Mouse (Mus musculus): ENCODE data around the gene Grin2b. TPM values are rescaled to one million over a fixed set of nuclear protein-coding genes. Genes with fewer than 3 reads are reported as not detected.
A peak's percentile ranks its signal among the peaks of the same experiment; 100 is the strongest.

The Grin2b gene
- polyA plus RNA-seq (2015; fragmentation: Nextera tagmentation; extraction: Ambion mirVana) = 0.05 and 0.72 TPM in 2 replicates

DNA sequence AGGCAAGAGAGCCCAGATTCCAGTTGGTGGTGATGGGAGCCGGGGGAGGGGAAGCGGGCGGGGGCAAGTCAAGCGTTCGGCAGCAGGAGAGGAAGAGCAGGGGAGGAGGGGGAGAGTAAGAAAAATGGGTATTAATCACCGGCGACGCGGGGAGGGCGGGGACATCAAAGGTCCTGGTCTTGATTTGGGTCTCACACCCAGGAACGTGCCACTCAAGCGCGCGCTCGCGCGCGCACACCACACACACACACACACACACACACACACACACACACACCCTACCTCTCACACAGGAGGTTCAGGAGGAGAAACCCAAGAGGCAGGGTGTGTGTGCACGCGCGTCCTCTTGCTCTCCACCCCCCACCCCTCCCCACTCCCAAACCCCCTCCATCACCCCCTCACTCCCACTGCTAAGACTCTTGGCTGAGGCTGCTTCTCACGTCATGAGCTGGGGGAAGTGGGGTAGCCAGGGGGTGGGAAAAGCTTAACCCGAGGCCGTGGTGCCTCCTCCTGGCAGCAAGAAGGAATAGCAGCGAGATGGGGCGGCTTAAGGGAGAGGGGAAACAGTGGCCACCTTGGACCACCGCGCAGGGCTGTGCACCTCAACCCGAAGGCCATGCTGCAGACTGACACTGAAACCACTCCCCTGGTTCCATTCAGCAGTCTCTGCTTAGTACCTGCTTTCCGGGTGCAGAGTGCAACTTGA is at the start of gene Grin2b:
Grin2b (minus strand) TSS at position 321 of the 706 bp plus-strand sequence.
- Histone ChIP-seq H3K9me3 (replicated peaks; ENCODE audit: low read length) (no peaks in the 10 kb centered on the region), H3K4me1 (replicated peaks; ENCODE audit: insufficient read depth, low read length) (0 out of 2 replicates have a peak, but pooled peaks cover 5% of the 10 kb centered on the region), H3K9ac (ENCODE audit: low read depth, low read length) (no peak within 1 kb of the TSS), H3K27ac (no peak within 1 kb of the TSS), H3K36me3 (ENCODE audit: insufficient read depth, low read length) (no peaks in the 10 kb centered on the region), H3K4me2 (ENCODE audit: low read length) (peak within 1 kb of the TSS; percentile 78), H3K27me3 (ENCODE audit: insufficient read depth, low read length) (peaks cover 19% of the 10 kb centered on the region; the same call in 1 of the 2 replicates), H3K4me3 (replicated peaks; ENCODE audit: low read depth, low read length) (peak within 1 kb of the TSS; percentile 35)
- ATAC-seq (replicated peaks; ENCODE audit: low FRiP score, low read depth) (peak; percentile 52), DNase-seq (ENCODE audit: low spot score) (peak; percentile 38)
- TF ChIP-seq CTCF (IDR thresholded peaks at IDR 0.05; ENCODE audit: low read depth) = peak; percentile 51
- 3% methylated on average over 27 of the region's 30 CpGs for WGBS

DNA sequence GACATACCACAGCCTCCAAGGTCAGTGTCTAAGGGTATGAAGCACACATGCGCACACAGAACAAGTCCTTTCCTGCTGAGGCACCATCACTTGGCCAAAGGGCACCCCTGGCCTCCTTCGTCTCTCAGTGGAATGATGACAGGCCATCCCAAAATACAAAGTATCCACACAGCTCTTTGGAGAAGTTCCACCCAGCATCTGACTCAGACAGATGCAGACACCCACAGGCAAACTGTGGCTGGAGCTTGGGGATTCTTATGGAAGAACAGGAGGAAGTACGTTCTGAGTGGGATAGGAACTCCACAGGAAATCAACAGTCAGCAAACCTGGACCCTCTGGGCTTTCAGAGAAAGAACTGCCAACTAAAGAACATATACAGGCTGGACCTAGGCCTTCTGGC is 48.6 kb upstream of the Grin2b start:
- TF ChIP-seq CTCF (IDR thresholded peaks at IDR 0.05; ENCODE audit: low read depth) = no peak
- H3K9me3 ChIP-seq (replicated peaks; ENCODE audit: low read length) = no peaks in the 10 kb centered on the region
- no peak overlapping the region for H3K9ac ChIP-seq (ENCODE audit: low read depth, low read length)
- no peak overlapping the region for H3K4me2 ChIP-seq (ENCODE audit: low read length)
- no peak for ATAC-seq (replicated peaks; ENCODE audit: low FRiP score, low read depth)
- H3K4me3 ChIP-seq (replicated peaks; ENCODE audit: low read depth, low read length) = no peak overlapping the region
- no peaks in the 10 kb centered on the region for H3K4me1 ChIP-seq (replicated peaks; ENCODE audit: insufficient read depth, low read length)
- no peaks in the 10 kb centered on the region for H3K36me3 ChIP-seq (ENCODE audit: insufficient read depth, low read length)
- no peaks in the 10 kb centered on the region for H3K27me3 ChIP-seq (ENCODE audit: insufficient read depth, low read length)
- no peak for DNase-seq (ENCODE audit: low spot score)
- WGBS = 91% methylated on average over 3 of the region's 3 CpGs
- H3K27ac ChIP-seq = no peak overlapping the region

DNA sequence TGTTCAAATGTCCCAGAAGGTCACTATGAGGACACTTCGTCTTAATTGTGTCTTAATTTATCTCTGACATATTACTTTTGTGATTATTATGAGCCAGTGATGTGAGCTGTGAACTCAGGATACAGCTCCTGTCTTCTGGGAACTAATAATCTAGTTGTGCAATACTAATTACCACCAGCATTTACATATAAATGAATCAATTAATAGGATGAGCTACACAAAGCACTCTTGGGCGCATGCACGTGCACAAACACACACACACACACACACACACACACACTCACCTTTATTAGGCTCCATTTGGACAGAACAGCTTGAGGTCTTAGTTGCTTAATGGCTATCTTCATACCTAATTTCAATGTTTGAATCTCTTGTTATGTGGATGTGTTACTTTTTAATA is 37.1 kb upstream of the Grin2b start:
- Histone ChIP-seq H3K4me1 (replicated peaks; ENCODE audit: insufficient read depth, low read length) (no peaks in the 10 kb centered on the region), H3K4me2 (ENCODE audit: low read length) (no peak overlapping the region), H3K27ac (no peak overlapping the region), H3K4me3 (replicated peaks; ENCODE audit: low read depth, low read length) (no peak overlapping the region), H3K9ac (ENCODE audit: low read depth, low read length) (no peak overlapping the region), H3K36me3 (ENCODE audit: insufficient read depth, low read length) (no peaks in the 10 kb centered on the region), H3K9me3 (replicated peaks; ENCODE audit: low read length) (no peaks in the 10 kb centered on the region), H3K27me3 (ENCODE audit: insufficient read depth, low read length) (no peaks in the 10 kb centered on the region)
- 91% methylated on average over 3 of the region's 3 CpGs for WGBS
- ATAC-seq (replicated peaks; ENCODE audit: low FRiP score, low read depth) (no peak), DNase-seq (ENCODE audit: low spot score) (no peak)
- TF ChIP-seq CTCF (IDR thresholded peaks at IDR 0.05; ENCODE audit: low read depth) = no peak

DNA sequence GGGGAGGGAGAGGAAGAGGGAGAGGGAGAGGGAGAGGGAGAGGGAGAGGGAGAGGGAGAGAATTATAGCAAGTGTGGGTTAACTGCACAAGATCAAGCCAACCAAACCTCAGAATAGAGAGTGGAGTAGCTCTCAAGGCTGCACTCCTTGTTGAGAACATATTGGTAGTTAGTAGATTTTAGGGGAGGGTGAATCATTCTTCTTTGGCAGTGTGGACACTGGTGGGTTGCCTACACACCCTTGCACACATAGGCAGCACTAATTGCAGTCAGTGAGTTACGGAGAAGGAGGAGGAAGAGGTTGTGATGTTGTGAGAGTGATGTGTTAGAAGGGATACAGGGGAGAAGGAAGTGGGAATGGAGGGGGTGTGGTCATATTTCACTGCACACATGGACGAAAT is 26.5 kb upstream of the Grin2b start:
- H3K27ac ChIP-seq = no peak overlapping the region
- no peaks in the 10 kb centered on the region for H3K27me3 ChIP-seq (ENCODE audit: insufficient read depth, low read length)
- no peak overlapping the region for H3K4me3 ChIP-seq (replicated peaks; ENCODE audit: low read depth, low read length)
- DNase-seq (ENCODE audit: low spot score) (no peak), ATAC-seq (replicated peaks; ENCODE audit: low FRiP score, low read depth) (no peak)
- H3K36me3 ChIP-seq (ENCODE audit: insufficient read depth, low read length) = no peaks in the 10 kb centered on the region
- no peak for TF ChIP-seq CTCF (IDR thresholded peaks at IDR 0.05; ENCODE audit: low read depth)
- H3K4me2 ChIP-seq (ENCODE audit: low read length) = no peak overlapping the region
- H3K9ac ChIP-seq (ENCODE audit: low read depth, low read length) = no peak overlapping the region
- no peaks in the 10 kb centered on the region for H3K4me1 ChIP-seq (replicated peaks; ENCODE audit: insufficient read depth, low read length)
- H3K9me3 ChIP-seq (replicated peaks; ENCODE audit: low read length) = no peaks in the 10 kb centered on the region
- WGBS = 71% methylated on average over 2 of the region's 2 CpGs

GRCm38 (mm10) chr6:136194616-136195015 is 21.3 kb upstream of the Grin2b start:
- no peaks in the 10 kb centered on the region for H3K36me3 ChIP-seq (ENCODE audit: insufficient read depth, low read length)
- no peak overlapping the region for H3K9ac ChIP-seq (ENCODE audit: low read depth, low read length)
- H3K4me1 ChIP-seq (replicated peaks; ENCODE audit: insufficient read depth, low read length) = no peaks in the 10 kb centered on the region
- DNase-seq (ENCODE audit: low spot score) (no peak), ATAC-seq (replicated peaks; ENCODE audit: low FRiP score, low read depth) (no peak)
- H3K4me2 ChIP-seq (ENCODE audit: low read length) = no peak overlapping the region
- H3K27me3 ChIP-seq (ENCODE audit: insufficient read depth, low read length) = no peaks in the 10 kb centered on the region
- H3K9me3 ChIP-seq (replicated peaks; ENCODE audit: low read length) = no peaks in the 10 kb centered on the region
- TF ChIP-seq CTCF (IDR thresholded peaks at IDR 0.05; ENCODE audit: low read depth) = no peak
- 84% methylated on average over 5 of the region's 5 CpGs for WGBS
- H3K4me3 ChIP-seq (replicated peaks; ENCODE audit: low read depth, low read length) = no peak overlapping the region
- H3K27ac ChIP-seq = no peak overlapping the region

DNA sequence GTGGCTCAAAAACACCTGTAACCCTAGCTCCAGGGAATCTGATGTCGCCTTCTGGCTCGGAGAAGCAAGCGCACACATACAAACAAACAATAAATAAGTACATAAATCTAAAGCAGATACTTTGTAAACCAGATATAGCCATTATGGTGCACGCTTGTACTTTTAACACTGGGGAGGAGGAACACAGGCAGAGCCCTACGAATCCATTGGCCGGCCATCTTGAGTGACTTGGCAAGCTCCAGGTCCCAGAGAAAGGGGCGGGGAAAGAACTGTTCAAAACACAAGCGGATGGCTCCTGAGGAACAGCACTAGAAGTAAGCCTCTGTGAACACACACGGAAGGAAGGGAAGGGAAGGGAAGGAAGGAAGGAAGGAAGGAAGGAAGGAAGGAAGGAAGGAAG is 4.8 kb upstream of the Grin2b start:
- H3K27ac ChIP-seq = no peak overlapping the region
- H3K9me3 ChIP-seq (replicated peaks; ENCODE audit: low read length) = no peaks in the 10 kb centered on the region
- H3K27me3 ChIP-seq (ENCODE audit: insufficient read depth, low read length) = no peaks in the 10 kb centered on the region
- H3K4me1 ChIP-seq (replicated peaks; ENCODE audit: insufficient read depth, low read length) = 0 out of 2 replicates have a peak, but pooled peaks cover 5% of the 10 kb centered on the region
- H3K36me3 ChIP-seq (ENCODE audit: insufficient read depth, low read length) = no peaks in the 10 kb centered on the region
- DNase-seq (ENCODE audit: low spot score) (no peak), ATAC-seq (replicated peaks; ENCODE audit: low FRiP score, low read depth) (no peak)
- H3K9ac ChIP-seq (ENCODE audit: low read depth, low read length) = no peak overlapping the region
- TF ChIP-seq CTCF (IDR thresholded peaks at IDR 0.05; ENCODE audit: low read depth) = no peak
- H3K4me3 ChIP-seq (replicated peaks; ENCODE audit: low read depth, low read length) = no peak overlapping the region
- 88% methylated on average over 9 of the region's 9 CpGs for WGBS
- H3K4me2 ChIP-seq (ENCODE audit: low read length) = no peak overlapping the region

All from kidney, postnatal 0 days (tissue).